Mouse (Mus musculus) intestine, embryonic 16.5 days (tissue): ENCODE data around the gene Isoc2b. TPM values are rescaled to one million over a fixed set of nuclear protein-coding genes. Genes with fewer than 3 reads are reported as not detected.

ENCODE experiments used
- ATAC-seq: fragments of 200-750 bp; cut with Nextera tagmentation; 2 replicates; pipeline ENCODE4 v1.8.0; 2017; ENCODE audit warnings: moderate TSS enrichment, moderate library complexity
- H3K27ac ChIP-seq: fragments of 300-500 bp; sonication (generic); 2 replicates; pipeline ENCODE4 v1.5.1; 2014; ENCODE audit warnings: mild to moderate bottlenecking, low read length
- H3K27me3 ChIP-seq: fragments of 300-500 bp; sonication (generic); replicated peaks from 2 replicates; pipeline ENCODE4 v1.6.1; 2014; ENCODE audit warnings: low read length, control low read depth, mixed read lengths; ENCODE audit not compliant: control insufficient read depth, insufficient read depth
- H3K36me3 ChIP-seq: fragments of 300-500 bp; sonication (generic); 2 replicates; pipeline ENCODE4 v1.6.1; 2014; ENCODE audit warnings: low read length, control low read depth; ENCODE audit not compliant: control insufficient read depth, insufficient read depth
- H3K4me1 ChIP-seq: fragments of 300-500 bp; sonication (generic); 2 replicates; pipeline ENCODE4 v1.6.1; 2014; ENCODE audit warnings: low read length, control low read depth, mixed read lengths; ENCODE audit not compliant: control insufficient read depth, insufficient read depth
- H3K4me2 ChIP-seq: fragments of 300-500 bp; sonication (generic); 2 replicates; pipeline ENCODE4 v1.6.1; 2014; ENCODE audit warnings: low read depth, low read length, control low read depth
- H3K4me3 ChIP-seq: fragments of 300-500 bp; sonication (generic); 2 replicates; pipeline ENCODE4 v1.5.1; 2014; ENCODE audit warnings: mild to moderate bottlenecking, low read length
- H3K9ac ChIP-seq: fragments of 300-500 bp; sonication (generic); 2 replicates; pipeline ENCODE4 v1.6.1; 2014; ENCODE audit warnings: low read depth, low read length
- H3K9me3 ChIP-seq: fragments of 300-500 bp; sonication (generic); 2 replicates; pipeline ENCODE4 v1.6.1; 2016; ENCODE audit warnings: low read length, control low read depth; ENCODE audit not compliant: control insufficient read depth
- WGBS: fragments of 180-500 bp; shearing (Covaris S2); extraction: QIAGEN DNeasy Blood & Tissue Kit; methylation state at CpG from one replicate; pipeline ENCODE4 v1.1.7; 2014; 5-methylcytosine and 5-hydroxymethylcytosine counted together
- polyA plus RNA-seq: library from polyadenylated mRNA; unstranded; fragments of >200 nt; fragmentation: Nextera tagmentation; extraction: Ambion mirVana; gene quantifications from 2 replicates; pipeline ENCODE4 v1.2.1, GENCODE M21; 2015

The Isoc2b gene
- polyA plus RNA-seq, 1 experiment from 2014 or later, result 17.8 TPM

GRCm38 (mm10) chr7:4844245-4844916 is 25.7 kb downstream of the Isoc2b start, which contains the start of gene Shisa7:
TSS of gene Shisa7 (minus strand) at chr7:4844696.
- no peaks in the 10 kb centered on the region for H3K36me3 ChIP-seq
- H3K9ac ChIP-seq, result peak within 1 kb of the TSS; percentile 50
- H3K4me1 ChIP-seq, result peaks cover 19% of the 10 kb centered on the region
- no peak within 1 kb of the TSS for H3K27ac ChIP-seq
- under 1% methylated on average over 41 of the region's 41 CpGs for WGBS
- peaks cover 38% of the 10 kb centered on the region for H3K27me3 ChIP-seq
- ATAC-seq, result peak; percentile 71
- H3K4me2 ChIP-seq, result peak within 1 kb of the TSS; percentile 85
- no peaks in the 10 kb centered on the region for H3K9me3 ChIP-seq
- H3K4me3 ChIP-seq, result peak within 1 kb of the TSS; percentile 44

DNA sequence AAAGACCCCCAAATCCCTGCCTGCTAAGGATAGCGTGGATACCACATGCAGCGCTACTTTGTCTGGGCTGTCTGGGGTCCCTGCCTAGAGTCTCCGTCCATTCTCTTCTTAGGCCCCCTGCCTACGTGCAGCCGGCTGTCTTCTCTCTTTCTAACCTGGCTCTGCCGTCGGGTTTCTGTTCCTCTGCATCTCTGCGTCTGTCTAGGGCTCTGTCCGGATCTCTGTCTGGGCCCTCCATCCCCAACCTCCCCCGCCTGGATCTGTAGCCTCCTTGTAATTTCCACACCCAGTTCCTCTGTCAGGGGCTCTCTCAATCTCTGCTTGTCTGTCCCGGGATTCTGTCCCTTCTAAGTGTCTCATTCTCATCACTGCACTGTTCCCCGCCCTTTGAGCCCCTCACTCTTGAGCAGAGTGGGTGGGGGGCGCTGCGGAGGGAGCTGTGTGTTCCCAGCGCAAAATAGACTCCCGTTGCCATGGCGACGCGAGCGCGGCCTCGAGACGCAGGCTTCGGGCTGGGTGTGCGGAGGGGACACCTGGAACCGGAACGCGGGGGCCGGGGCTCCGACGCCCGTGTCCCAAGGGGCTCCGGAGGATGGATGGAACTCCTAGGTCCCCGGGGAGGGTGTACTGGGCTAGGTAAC is 26.3 kb downstream of the Isoc2b start:
- Histone ChIP-seq H3K4me2 (peak overlapping the region; percentile 85), H3K27me3 (peaks cover 38% of the 10 kb centered on the region), H3K9ac (no peak overlapping the region; the same call in 1 of the 2 replicates), H3K27ac (no peak overlapping the region), H3K36me3 (no peaks in the 10 kb centered on the region), H3K9me3 (no peaks in the 10 kb centered on the region), H3K4me1 (peaks cover 19% of the 10 kb centered on the region), H3K4me3 (peak overlapping the region; percentile 44)
- 2% methylated on average over 34 of the region's 34 CpGs for WGBS
- no peak for ATAC-seq

DNA sequence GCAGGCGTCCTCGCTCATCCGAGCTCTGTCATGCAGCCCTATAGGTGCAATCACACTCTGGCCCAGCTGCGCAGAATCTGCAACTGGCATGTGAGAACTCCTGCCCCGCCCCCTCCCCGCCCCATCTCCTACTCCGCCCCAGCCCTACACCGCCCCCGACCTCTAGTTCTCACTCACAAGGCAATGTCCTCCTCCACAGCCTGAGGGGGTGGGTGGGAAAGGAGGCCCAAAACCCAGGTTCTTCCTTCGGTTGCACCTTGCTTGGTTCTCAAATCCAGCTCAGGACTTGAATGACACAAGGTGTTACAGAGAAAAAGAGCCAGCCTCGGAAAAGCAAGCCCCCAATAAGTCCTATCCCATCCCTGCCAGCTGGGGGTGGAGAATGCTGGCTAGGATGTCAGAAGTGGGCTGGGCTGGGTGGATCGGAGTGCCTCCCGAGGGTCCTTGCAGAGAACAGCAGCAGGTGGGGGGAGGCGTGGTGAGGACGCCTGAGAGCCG is 27.4 kb downstream of the Isoc2b start:
- 1% methylated on average over 16 of the region's 16 CpGs for WGBS
- H3K27ac ChIP-seq, result no peak overlapping the region
- peak; percentile 71 for ATAC-seq
- peak overlapping the region; percentile 24 for H3K4me2 ChIP-seq
- H3K9me3 ChIP-seq, result no peaks in the 10 kb centered on the region
- H3K27me3 ChIP-seq, result peaks cover 41% of the 10 kb centered on the region
- peak overlapping the region; percentile 14; the same call in 1 of the 2 replicates for H3K4me3 ChIP-seq
- no peaks in the 10 kb centered on the region for H3K36me3 ChIP-seq
- peaks cover 19% of the 10 kb centered on the region for H3K4me1 ChIP-seq
- peak overlapping the region; percentile 21; the same call in 1 of the 2 replicates for H3K9ac ChIP-seq

GRCm38 (mm10) chr7:4842077-4842476 is 28.0 kb downstream of the Isoc2b start:
- no peak for ATAC-seq
- Histone ChIP-seq H3K27ac (no peak overlapping the region), H3K4me1 (peaks cover 19% of the 10 kb centered on the region), H3K4me2 (no peak overlapping the region), H3K36me3 (no peaks in the 10 kb centered on the region), H3K4me3 (no peak overlapping the region), H3K27me3 (peaks cover 46% of the 10 kb centered on the region), H3K9me3 (no peaks in the 10 kb centered on the region), H3K9ac (no peak overlapping the region)
- 41% methylated on average over 5 of the region's 5 CpGs for WGBS

DNA sequence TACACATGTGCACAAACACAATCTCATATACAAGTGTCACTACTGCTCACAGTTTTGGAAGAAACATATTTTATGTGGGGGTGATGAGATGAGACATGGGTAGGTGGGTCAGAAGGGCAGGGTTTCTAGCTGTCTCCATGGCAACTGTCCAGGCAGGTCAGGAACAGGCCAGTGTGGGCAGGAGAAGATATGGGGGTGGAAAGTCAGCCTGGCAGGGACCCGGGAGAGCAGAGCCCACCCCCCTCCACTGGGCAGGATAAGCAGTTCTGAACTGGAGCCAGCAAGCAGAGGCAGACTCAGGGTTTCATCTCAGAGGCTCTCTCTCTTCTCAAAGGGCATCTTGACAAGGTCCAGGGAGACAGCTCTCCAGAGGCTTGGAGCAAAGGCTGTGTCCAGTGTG is 32.4 kb downstream of the Isoc2b start:
- H3K27me3 ChIP-seq, result peaks cover 49% of the 10 kb centered on the region

DNA sequence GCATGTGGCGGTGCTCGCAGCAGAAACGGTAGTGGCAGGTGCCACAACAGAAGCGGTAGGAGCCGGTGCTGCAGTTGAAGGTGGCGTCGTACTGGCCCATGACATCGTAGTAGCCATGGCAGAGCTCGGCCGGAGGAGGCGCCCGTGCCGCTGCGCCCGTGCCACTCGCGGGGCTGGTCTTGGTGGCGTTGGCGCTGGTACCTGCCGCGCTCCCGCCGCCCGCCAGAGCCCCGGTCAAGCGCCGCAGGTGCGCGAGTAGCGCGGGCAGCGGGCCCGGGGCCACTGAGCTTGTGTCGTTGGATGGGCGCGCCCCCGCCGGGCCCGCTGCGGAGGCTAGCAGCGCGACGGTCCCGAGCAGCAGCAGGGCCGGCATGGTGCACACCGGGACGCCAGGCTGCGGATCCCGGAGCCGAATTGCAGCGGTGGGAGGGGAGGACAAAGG is 33.7 kb downstream of the Isoc2b start:
- peak; percentile 92 for ATAC-seq
- Histone ChIP-seq H3K4me3 (peak overlapping the region; percentile 52), H3K4me2 (peak overlapping the region; percentile 92), H3K27ac (no peak overlapping the region), H3K27me3 (peaks cover 45% of the 10 kb centered on the region), H3K9me3 (no peaks in the 10 kb centered on the region), H3K4me1 (peaks cover 8% of the 10 kb centered on the region; the same call in 1 of the 2 replicates), H3K36me3 (no peaks in the 10 kb centered on the region), H3K9ac (peak overlapping the region; percentile 61)
- under 1% methylated on average over 50 of the region's 51 CpGs for WGBS

More for the DNA sequence above, 32.4 kb downstream of the Isoc2b start:
- peaks cover 11% of the 10 kb centered on the region for H3K4me1 ChIP-seq
- H3K4me3 ChIP-seq, result no peak overlapping the region
- WGBS, result 16% methylated on average over 1 of the region's 1 CpGs
- H3K4me2 ChIP-seq, result no peak overlapping the region
- no peaks in the 10 kb centered on the region for H3K9me3 ChIP-seq
- H3K36me3 ChIP-seq, result no peaks in the 10 kb centered on the region
- H3K27ac ChIP-seq, result no peak overlapping the region
- no peak overlapping the region for H3K9ac ChIP-seq
- ATAC-seq, result no peak

DNA sequence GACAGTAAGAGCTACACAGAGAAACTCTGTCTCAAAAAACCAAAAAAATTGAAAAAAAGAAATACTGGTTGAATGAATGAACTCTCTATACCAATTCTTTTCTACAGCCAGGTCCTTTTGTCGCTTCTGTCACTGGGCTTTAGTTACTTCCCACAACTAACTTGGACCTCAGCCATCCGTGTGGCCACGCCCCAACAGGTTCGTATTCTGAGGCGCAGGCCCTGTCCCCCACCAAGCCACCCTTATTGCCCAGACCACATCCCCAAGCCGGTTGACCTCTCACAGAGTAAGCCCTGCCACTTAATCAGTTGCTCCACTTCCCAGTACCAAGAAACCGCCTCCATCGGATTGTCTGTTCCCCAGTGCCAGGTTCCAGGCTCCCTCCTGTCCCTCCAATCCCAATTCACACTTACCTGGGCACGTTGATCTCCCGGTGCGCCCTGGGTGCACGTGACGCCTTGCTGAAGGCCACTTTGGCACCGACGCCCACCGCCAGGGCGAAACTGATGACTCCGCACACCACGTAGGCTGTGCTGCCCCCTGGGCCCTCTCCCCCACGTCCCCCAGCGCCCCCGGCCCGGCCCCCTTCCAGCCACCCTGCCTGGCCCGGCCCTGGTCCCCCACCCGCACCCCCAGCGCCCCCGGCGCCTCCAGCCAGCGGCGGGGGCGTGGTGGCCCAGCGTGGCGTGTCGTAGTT is 34.3 kb downstream of the Isoc2b start:
- peak; percentile 50 for ATAC-seq
- H3K9ac ChIP-seq, result peak overlapping the region; percentile 61
- H3K9me3 ChIP-seq, result no peaks in the 10 kb centered on the region
- no peak overlapping the region for H3K27ac ChIP-seq
- WGBS, result 5% methylated on average over 34 of the region's 34 CpGs
- peaks cover 8% of the 10 kb centered on the region; the same call in 1 of the 2 replicates for H3K4me1 ChIP-seq
- H3K36me3 ChIP-seq, result no peaks in the 10 kb centered on the region
- peak overlapping the region; percentile 92 for H3K4me2 ChIP-seq
- H3K27me3 ChIP-seq, result peaks cover 50% of the 10 kb centered on the region
- H3K4me3 ChIP-seq, result peak overlapping the region; percentile 52

GRCm38 (mm10) chr7:4830476-4830875 is 39.6 kb downstream of the Isoc2b start:
- H3K9ac ChIP-seq, result no peak overlapping the region
- no peak overlapping the region for H3K27ac ChIP-seq
- no peak for ATAC-seq
- H3K4me2 ChIP-seq, result no peak overlapping the region
- H3K9me3 ChIP-seq, result no peaks in the 10 kb centered on the region
- H3K36me3 ChIP-seq, result no peaks in the 10 kb centered on the region
- H3K27me3 ChIP-seq, result peaks cover 34% of the 10 kb centered on the region
- H3K4me3 ChIP-seq, result no peak overlapping the region
- 3% methylated on average over 12 of the region's 12 CpGs for WGBS
- H3K4me1 ChIP-seq, result no peaks in the 10 kb centered on the region

- ATAC-seq, result no peak
Observed at GRCm38 (mm10) chr7:4825365-4825764, 44.7 kb downstream of the Isoc2b start.

More at GRCm38 (mm10) chr7:4825365-4825764, 44.7 kb downstream of the Isoc2b start:
- Histone ChIP-seq H3K4me3 (no peak overlapping the region), H3K27ac (no peak overlapping the region), H3K4me1 (no peaks in the 10 kb centered on the region), H3K36me3 (no peaks in the 10 kb centered on the region), H3K27me3 (peaks cover 3% of the 10 kb centered on the region; the same call in 1 of the 2 replicates), H3K9me3 (no peaks in the 10 kb centered on the region), H3K4me2 (no peak overlapping the region), H3K9ac (no peak overlapping the region)
- WGBS, result 45% methylated on average over 4 of the region's 4 CpGs
